Mouse (Mus musculus): ENCODE measurements around the gene Ifrd2.
A peak's percentile ranks its signal among the peaks of the same experiment; 100 is the strongest.

- no peak for TF ChIP-seq MAFK (IDR thresholded peaks at IDR 0.05; ENCODE audit: insufficient read depth, low read depth, low read length)
- TF ChIP-seq HCFC1 (IDR thresholded peaks at IDR 0.05; ENCODE audit: borderline replicate concordance, insufficient read depth, low read length) = peak; percentile 49; the same call in 1 of the 2 replicates
- TF ChIP-seq ZNF384 (IDR thresholded peaks at IDR 0.05; ENCODE audit: low read depth, low read length) = no peak
- no peak for TF ChIP-seq ZC3H11A (IDR thresholded peaks at IDR 0.05; ENCODE audit: borderline replicate concordance, low read depth, low read length)
Measured at GRCm38 (mm10) chr9:107568331-107569261, 18.8 kb upstream of the Ifrd2 start.

Data from ES-E14 (cell line).